Mouse (Mus musculus): ENCODE results near the gene Slc23a4.

- TF ChIP-seq CTCF (IDR thresholded peaks at IDR 0.05; ENCODE audit: insufficient read depth, low read depth, low read length), result no peak
- TF ChIP-seq POLR2A (IDR thresholded peaks at IDR 0.05; ENCODE audit: insufficient read depth, low read depth, low read length), result no peak
Observed at GRCm38 (mm10) chr6:34994692-34995091, 6.5 kb upstream of the Slc23a4 start.

Data from olfactory bulb, adult 2 months (tissue).